Mouse (Mus musculus): ENCODE data around the gene Hdac4. TPM values are rescaled to one million over a fixed set of nuclear protein-coding genes. Genes with fewer than 3 reads are reported as not detected.

The Hdac4 gene
- polyA plus RNA-seq, 1 experiment from 2014 or later, result 3.3 TPM

DNA sequence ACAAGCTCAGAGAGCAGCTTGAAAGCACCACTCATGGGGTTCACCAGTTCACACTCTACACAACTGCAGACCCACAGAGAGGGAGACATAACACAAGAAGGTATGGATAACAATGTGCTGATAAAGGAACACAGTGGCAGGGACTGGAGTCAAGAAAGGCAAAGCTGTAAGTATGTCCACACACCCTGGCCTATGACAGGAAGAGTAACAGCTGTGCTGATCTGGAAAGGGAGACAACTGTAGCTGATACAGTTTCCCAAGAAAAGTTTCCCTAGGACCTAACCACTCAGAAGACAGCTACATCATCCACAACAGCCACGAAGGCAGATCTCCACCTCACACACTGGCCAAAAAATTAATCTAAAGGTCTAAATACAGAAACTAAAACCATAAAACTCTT, 68.1 kb downstream of the Hdac4 start:
- no peak overlapping the region for H3K9ac ChIP-seq
- H3K36me3 ChIP-seq (replicated peaks), result no peaks in the 10 kb centered on the region
- no peaks in the 10 kb centered on the region for H3K9me3 ChIP-seq (replicated peaks)
- ATAC-seq (ENCODE audit: insufficient read depth), result no peak
- no peaks in the 10 kb centered on the region for H3K27me3 ChIP-seq
- WGBS (ENCODE audit: insufficient replicate concordance), result 63% methylated on average over 1 of the region's 1 CpGs
- H3K27ac ChIP-seq (replicated peaks), result no peak overlapping the region
- H3K4me1 ChIP-seq (replicated peaks), result peaks cover 37% of the 10 kb centered on the region
- no peak overlapping the region for H3K4me3 ChIP-seq (replicated peaks)
- no peak overlapping the region for H3K4me2 ChIP-seq

DNA sequence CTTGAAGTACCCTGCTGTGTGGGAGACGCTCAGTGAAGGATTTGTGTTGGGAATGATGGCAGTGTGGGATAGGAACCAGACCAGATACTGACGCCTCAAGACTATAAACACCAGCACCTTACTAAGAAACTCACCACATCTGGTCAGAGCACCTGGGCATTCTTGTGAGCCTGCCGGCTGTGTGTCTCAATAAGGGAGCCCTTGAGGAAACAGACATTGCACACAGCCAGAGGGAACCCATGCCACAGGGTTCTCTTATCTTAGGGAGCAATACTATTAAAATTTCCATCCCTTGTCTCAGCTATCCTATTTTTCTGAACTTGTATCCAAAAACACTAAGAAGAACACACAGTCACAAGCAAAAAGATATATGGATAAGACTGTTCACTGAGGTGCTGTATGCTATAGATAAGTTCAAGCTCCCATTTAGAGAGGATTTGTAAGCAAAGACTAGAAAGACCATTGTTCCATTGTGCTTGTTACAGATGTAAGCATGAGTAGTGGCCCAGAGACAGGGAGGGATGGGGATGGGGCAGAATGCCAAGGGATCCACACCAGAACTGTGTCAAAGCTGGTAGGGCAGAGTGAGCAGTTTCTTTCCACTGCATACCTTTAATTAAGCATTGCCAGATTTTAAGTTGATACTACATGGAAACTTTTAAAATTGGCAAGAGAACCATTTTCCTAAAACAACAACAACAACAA, 70.8 kb downstream of the Hdac4 start:
- Histone ChIP-seq H3K4me2 (no peak overlapping the region), H3K9me3 (replicated peaks) (no peaks in the 10 kb centered on the region), H3K4me3 (replicated peaks) (no peak overlapping the region), H3K27ac (replicated peaks) (no peak overlapping the region), H3K4me1 (replicated peaks) (peaks cover 26% of the 10 kb centered on the region), H3K9ac (no peak overlapping the region), H3K36me3 (replicated peaks) (no peaks in the 10 kb centered on the region), H3K27me3 (no peaks in the 10 kb centered on the region)
- 54% methylated on average over 3 of the region's 3 CpGs for WGBS (ENCODE audit: insufficient replicate concordance)
- ATAC-seq (ENCODE audit: insufficient read depth), result no peak

DNA sequence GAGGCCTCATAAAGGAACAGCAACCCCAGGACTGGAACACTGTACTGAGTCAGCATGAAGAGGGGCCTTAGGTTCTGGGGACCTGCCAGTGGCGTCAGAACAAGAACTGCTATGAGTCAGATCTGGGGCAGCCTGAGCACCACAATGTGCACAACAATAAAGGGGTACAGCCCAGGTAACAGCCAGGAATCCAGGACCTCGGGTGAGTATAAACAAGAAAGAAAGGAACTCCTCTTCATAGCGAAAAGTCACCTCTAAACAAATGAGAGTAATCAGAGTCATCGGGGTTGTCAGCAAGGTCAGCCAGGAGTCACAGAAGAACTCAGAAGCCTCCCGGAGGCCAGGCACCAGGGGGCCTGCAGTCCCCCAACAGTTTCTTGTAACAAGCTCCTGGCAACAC, 76.2 kb downstream of the Hdac4 start:
- Histone ChIP-seq H3K27me3 (no peaks in the 10 kb centered on the region), H3K27ac (replicated peaks) (no peak overlapping the region), H3K36me3 (replicated peaks) (no peaks in the 10 kb centered on the region), H3K9ac (no peak overlapping the region), H3K4me1 (replicated peaks) (0 out of 2 replicates have a peak, but pooled peaks cover 3% of the 10 kb centered on the region), H3K9me3 (replicated peaks) (no peaks in the 10 kb centered on the region), H3K4me3 (replicated peaks) (no peak overlapping the region), H3K4me2 (no peak overlapping the region)
- WGBS (ENCODE audit: insufficient replicate concordance), result 60% methylated on average over 5 of the region's 5 CpGs
- no peak for ATAC-seq (ENCODE audit: insufficient read depth)

DNA sequence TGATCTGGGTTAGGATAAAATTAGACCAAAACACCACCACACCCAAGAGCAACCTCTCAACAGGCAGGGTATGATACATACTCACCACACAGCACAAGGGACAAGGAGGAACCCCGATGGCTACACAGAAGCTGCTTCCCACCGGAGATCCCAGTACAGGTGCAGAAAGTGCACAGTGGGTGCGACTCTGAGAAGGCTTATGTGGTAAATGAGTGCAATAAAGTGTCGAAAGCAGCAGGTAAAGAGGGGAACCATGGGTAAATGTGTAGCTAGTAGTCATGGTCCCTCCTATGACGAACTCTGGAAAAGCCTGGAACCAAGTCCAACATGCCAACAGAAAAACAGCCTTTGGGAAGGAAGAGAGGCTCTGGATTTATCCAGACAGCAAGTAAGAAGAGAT, 77.9 kb downstream of the Hdac4 start:
- 74% methylated on average over 5 of the region's 5 CpGs for WGBS (ENCODE audit: insufficient replicate concordance)
- ATAC-seq (ENCODE audit: insufficient read depth), result no peak
- H3K4me1 ChIP-seq (replicated peaks), result 0 out of 2 replicates have a peak, but pooled peaks cover 6% of the 10 kb centered on the region

DNA sequence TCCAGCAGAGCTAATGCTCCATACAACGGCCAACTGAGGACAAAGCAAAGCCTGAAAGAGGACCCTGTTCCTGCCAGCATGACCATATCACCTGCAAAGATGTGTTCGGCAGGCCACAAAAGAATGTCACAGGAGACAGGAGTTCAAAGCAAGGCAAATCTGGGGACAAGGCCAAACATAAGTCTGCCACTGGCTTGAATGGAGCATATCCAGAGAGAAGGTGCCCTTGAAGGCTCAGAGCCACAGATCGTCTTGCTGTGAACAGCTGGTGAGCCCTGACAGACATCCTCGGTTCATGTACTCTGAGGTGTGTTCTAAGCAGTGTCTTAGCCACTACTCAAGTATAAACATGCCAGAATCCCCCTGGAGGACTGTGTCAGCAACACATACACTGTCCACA, 79.3 kb downstream of the Hdac4 start:
- H3K4me1 ChIP-seq (replicated peaks), result peaks cover 6% of the 10 kb centered on the region; the same call in 1 of the 2 replicates
- no peak overlapping the region for H3K9ac ChIP-seq
- H3K27me3 ChIP-seq, result no peaks in the 10 kb centered on the region
- no peak overlapping the region for H3K27ac ChIP-seq (replicated peaks)
- H3K9me3 ChIP-seq (replicated peaks), result no peaks in the 10 kb centered on the region
- H3K4me2 ChIP-seq, result no peak overlapping the region
- H3K36me3 ChIP-seq (replicated peaks), result no peaks in the 10 kb centered on the region
- WGBS (ENCODE audit: insufficient replicate concordance), result 76% methylated on average over 4 of the region's 4 CpGs
- no peak for ATAC-seq (ENCODE audit: insufficient read depth)
- no peak overlapping the region for H3K4me3 ChIP-seq (replicated peaks)

More for the DNA sequence above, 77.9 kb downstream of the Hdac4 start:
- H3K27ac ChIP-seq (replicated peaks), result no peak overlapping the region
- no peak overlapping the region for H3K9ac ChIP-seq
- H3K27me3 ChIP-seq, result no peaks in the 10 kb centered on the region
- no peaks in the 10 kb centered on the region for H3K36me3 ChIP-seq (replicated peaks)
- no peaks in the 10 kb centered on the region for H3K9me3 ChIP-seq (replicated peaks)
- no peak overlapping the region for H3K4me3 ChIP-seq (replicated peaks)
- no peak overlapping the region for H3K4me2 ChIP-seq

DNA sequence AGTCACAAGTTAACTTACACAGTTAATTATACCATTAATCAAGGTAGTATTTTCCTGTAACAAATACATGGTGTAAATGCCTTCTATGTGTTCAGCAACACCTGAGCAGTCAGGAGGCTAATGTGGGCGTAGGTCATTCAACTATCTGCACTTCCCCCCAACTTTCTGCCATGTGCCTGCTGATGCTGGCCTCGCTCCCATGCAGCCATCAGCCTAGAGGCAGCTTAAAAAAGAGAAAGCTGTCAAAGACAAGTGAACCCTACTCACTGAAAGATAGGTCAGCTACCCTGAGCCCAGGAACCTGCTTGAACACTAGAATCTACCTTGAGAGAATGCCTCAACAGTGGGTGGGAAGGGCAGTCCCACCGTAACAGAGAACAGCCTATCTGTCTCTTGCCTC, 81.4 kb downstream of the Hdac4 start:
- Histone ChIP-seq H3K4me1 (replicated peaks) (peaks cover 6% of the 10 kb centered on the region; the same call in 1 of the 2 replicates), H3K9ac (no peak overlapping the region), H3K9me3 (replicated peaks) (no peaks in the 10 kb centered on the region), H3K27ac (replicated peaks) (no peak overlapping the region), H3K4me3 (replicated peaks) (no peak overlapping the region), H3K27me3 (no peaks in the 10 kb centered on the region), H3K36me3 (replicated peaks) (no peaks in the 10 kb centered on the region), H3K4me2 (no peak overlapping the region)
- ATAC-seq (ENCODE audit: insufficient read depth), result no peak
- WGBS (ENCODE audit: insufficient replicate concordance), result 69% methylated on average over 3 of the region's 3 CpGs

DNA sequence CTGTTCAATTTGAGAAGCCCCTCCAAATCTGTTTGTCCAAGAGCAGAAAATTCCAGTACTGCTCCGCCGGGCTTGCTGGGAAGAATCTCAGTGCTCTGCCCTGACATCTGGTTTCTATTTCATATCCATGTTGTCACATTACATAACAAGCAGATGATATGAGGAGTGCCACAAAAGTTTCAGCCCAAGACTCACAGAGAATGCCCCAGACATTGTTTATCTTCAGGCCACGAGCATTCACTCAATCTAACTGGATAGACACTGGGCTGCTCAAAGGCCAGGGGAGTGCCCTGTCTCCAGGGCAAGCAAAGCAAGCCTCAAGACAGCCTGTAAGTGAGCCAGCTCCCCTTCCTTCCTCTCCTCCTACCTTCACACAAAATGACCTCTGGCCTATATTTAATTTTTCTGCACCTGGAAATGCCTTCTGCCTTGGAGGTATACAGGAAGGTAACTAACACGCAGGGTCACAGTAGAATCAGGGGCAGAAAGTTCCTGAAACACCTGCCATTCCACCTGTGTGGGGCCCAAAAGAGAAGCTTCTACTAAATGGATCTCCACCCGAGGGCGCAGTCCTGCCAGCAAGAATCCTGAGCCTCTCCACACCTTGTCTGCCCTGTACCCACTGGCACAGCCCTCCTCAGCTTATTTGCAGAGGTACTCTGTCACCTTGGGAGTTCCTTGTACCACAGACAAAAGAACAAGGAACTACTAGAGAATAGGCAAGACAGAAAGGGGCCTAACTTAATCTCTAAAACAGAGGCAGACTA, 82.1 kb downstream of the Hdac4 start:
- Histone ChIP-seq H3K9ac (no peak overlapping the region), H3K4me3 (replicated peaks) (no peak overlapping the region), H3K4me2 (no peak overlapping the region), H3K4me1 (replicated peaks) (peaks cover 6% of the 10 kb centered on the region; the same call in 1 of the 2 replicates), H3K27me3 (no peaks in the 10 kb centered on the region), H3K9me3 (replicated peaks) (no peaks in the 10 kb centered on the region), H3K36me3 (replicated peaks) (no peaks in the 10 kb centered on the region), H3K27ac (replicated peaks) (no peak overlapping the region)
- no peak for ATAC-seq (ENCODE audit: insufficient read depth)
- 67% methylated on average over 6 of the region's 6 CpGs for WGBS (ENCODE audit: insufficient replicate concordance)

DNA sequence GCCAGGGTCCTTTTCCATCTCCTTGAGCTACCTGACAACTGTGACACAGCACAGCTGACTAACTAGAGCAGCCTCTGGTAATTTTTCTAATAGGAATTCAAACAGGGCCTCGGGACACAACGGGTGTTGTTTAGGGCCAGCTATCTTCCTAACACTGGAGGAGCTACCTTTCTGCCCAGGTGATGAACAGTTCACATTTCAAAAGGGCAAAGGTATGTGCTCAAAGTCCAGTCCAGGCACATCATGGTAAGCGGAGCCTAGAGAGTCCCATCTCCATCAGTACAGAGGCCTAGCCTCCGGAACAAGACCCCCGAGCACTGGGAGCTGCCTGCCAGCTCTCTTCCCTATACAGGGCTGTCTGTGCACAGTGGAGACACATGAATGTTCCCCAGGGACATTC, 82.9 kb downstream of the Hdac4 start:
- ATAC-seq (ENCODE audit: insufficient read depth), result no peak
- Histone ChIP-seq H3K4me3 (replicated peaks) (no peak overlapping the region), H3K4me2 (no peak overlapping the region), H3K4me1 (replicated peaks) (peaks cover 3% of the 10 kb centered on the region; the same call in 1 of the 2 replicates), H3K27me3 (no peaks in the 10 kb centered on the region), H3K27ac (replicated peaks) (no peak overlapping the region), H3K36me3 (replicated peaks) (no peaks in the 10 kb centered on the region), H3K9ac (no peak overlapping the region), H3K9me3 (replicated peaks) (no peaks in the 10 kb centered on the region)
- WGBS (ENCODE audit: insufficient replicate concordance), result 76% methylated on average over 5 of the region's 5 CpGs

DNA sequence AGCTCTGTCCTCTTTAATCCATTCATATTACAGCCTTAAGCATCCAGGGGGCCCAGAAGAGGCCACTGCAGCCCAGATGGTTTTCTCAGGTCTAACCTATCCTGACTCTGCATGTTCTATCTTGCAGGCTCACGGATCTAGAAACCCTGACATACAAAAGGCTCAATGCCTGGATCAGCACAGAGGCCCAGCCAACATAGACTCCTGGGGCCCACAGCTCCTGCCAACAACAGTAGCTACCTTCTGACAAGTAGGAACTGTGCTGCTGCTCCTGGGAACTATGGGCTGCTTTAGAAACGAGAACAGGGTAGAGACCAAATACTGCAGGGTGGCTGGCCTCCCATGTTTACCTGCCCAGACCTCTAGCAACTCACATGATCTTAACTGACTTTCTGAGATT, 83.9 kb downstream of the Hdac4 start:
- WGBS (ENCODE audit: insufficient replicate concordance), result 50% methylated on average over 2 of the region's 2 CpGs
- H3K9ac ChIP-seq, result no peak overlapping the region
- no peak overlapping the region for H3K4me2 ChIP-seq
- H3K4me1 ChIP-seq (replicated peaks), result peaks cover 3% of the 10 kb centered on the region; the same call in 1 of the 2 replicates
- no peaks in the 10 kb centered on the region for H3K27me3 ChIP-seq
- no peaks in the 10 kb centered on the region for H3K36me3 ChIP-seq (replicated peaks)
- H3K4me3 ChIP-seq (replicated peaks), result no peak overlapping the region
- H3K9me3 ChIP-seq (replicated peaks), result no peaks in the 10 kb centered on the region
- no peak overlapping the region for H3K27ac ChIP-seq (replicated peaks)
- ATAC-seq (ENCODE audit: insufficient read depth), result no peak

DNA sequence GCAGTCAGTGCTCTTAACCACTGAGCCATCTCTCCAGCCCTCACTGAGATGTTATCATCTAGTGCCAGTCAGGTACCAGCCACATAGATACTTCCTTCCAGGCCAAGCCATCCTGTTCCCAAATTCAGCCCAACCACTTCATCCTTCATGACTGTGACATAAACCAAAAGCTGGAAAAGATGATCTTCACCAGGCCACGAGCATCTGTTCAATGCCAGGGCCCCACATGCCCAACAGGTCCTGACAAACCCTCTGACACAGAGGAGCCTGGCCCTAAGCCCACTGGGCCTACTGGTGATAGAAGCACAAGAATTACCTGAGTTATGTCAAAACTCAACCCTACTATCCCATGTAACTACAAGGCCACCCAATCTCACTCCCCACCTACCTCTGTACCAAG, 84.5 kb downstream of the Hdac4 start:
- no peak overlapping the region for H3K9ac ChIP-seq
- no peaks in the 10 kb centered on the region for H3K9me3 ChIP-seq (replicated peaks)
- H3K36me3 ChIP-seq (replicated peaks), result no peaks in the 10 kb centered on the region
- ATAC-seq (ENCODE audit: insufficient read depth), result no peak
- H3K4me2 ChIP-seq, result no peak overlapping the region
- no peak overlapping the region for H3K4me3 ChIP-seq (replicated peaks)
- no peak overlapping the region for H3K27ac ChIP-seq (replicated peaks)
- 77% methylated on average over 1 of the region's 1 CpGs for WGBS (ENCODE audit: insufficient replicate concordance)
- peaks cover 3% of the 10 kb centered on the region; the same call in 1 of the 2 replicates for H3K4me1 ChIP-seq (replicated peaks)
- H3K27me3 ChIP-seq, result no peaks in the 10 kb centered on the region

DNA sequence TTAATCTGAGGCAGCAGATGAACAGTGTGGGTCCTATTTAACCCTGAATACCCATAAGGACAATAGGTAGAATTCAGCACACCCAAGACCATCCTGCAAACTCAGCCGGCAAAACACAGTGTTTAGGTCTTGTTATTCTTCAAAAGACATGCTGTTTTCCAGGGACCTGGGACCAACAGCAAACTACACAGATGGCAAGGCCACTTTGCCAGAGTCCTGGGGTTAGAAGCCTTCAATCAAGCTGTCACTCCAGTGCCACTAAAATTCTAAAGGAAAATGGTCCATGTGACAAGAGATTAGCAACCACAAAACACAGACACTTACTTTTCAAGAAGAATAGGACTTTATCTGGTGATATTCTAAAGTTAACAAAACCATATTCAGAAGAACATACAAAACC, 86.3 kb downstream of the Hdac4 start:
- ATAC-seq (ENCODE audit: insufficient read depth), result no peak
- no peak overlapping the region for H3K27ac ChIP-seq (replicated peaks)
- H3K9ac ChIP-seq, result no peak overlapping the region
- H3K4me2 ChIP-seq, result no peak overlapping the region
- H3K9me3 ChIP-seq (replicated peaks), result no peaks in the 10 kb centered on the region
- H3K27me3 ChIP-seq, result no peaks in the 10 kb centered on the region
- peaks cover 3% of the 10 kb centered on the region; the same call in 1 of the 2 replicates for H3K4me1 ChIP-seq (replicated peaks)
- H3K36me3 ChIP-seq (replicated peaks), result no peaks in the 10 kb centered on the region
- WGBS (ENCODE audit: insufficient replicate concordance), result 66% methylated on average over 1 of the region's 1 CpGs
- H3K4me3 ChIP-seq (replicated peaks), result no peak overlapping the region

Data from liver, embryonic 15.5 days (tissue).